Mouse (Mus musculus) MEL (cell line): ENCODE results near the gene Als2. TPM values are rescaled to one million over a fixed set of nuclear protein-coding genes. Genes with fewer than 3 reads are reported as not detected.

Experiments used
- DNase-seq: peaks from one replicate; pipeline ENCODE4 v3.0.0; 2011; ENCODE audit warnings: low read depth, low spot score
- H3K27ac ChIP-seq: 2 replicates; pipeline ENCODE4 v1.5.1; 2012; ENCODE audit warnings: low read depth, mild to moderate bottlenecking, control low read depth, low read length, moderate library complexity; ENCODE audit not compliant: control insufficient read depth
- H3K27me3 ChIP-seq, 2 experiments: fragments of 150-350 bp in 1 of 2; sonication (generic) in 1 of 2; 2 replicates each; pipeline ENCODE4 v1.6.1; 2012; ENCODE audit warnings: low read length in 2 of 2, mild to moderate bottlenecking in 2 of 2, improper control_type of control experiment in 1 of 2, moderate library complexity in 1 of 2; ENCODE audit not compliant: insufficient read depth in 2 of 2, control insufficient read depth in 1 of 2
- H3K36me3 ChIP-seq, 2 experiments: 2 replicates each; pipeline ENCODE4 v1.6.1; 2012 to 2014; ENCODE audit warnings: low read length in 2 of 2, improper control_type of control experiment in 1 of 2, inconsistent platforms in 1 of 2, mild to moderate bottlenecking in 1 of 2; ENCODE audit not compliant: insufficient read depth in 2 of 2, control insufficient read depth in 1 of 2
- H3K4me1 ChIP-seq, 2 experiments: fragments of 150-350 bp in 1 of 2; sonication (generic) in 1 of 2; 2 replicates each; pipeline ENCODE4 v1.6.1; 2012; ENCODE audit warnings: low read length in 2 of 2, improper control_type of control experiment in 1 of 2, mild to moderate bottlenecking in 1 of 2; ENCODE audit not compliant: insufficient read depth in 2 of 2, control insufficient read depth in 1 of 2
- H3K4me3 ChIP-seq, 2 experiments: fragments of 150-350 bp in 1 of 2; sonication (generic) in 1 of 2; 2 replicates each; pipeline ENCODE4 v1.5.1; 2012; ENCODE audit warnings: low read depth in 2 of 2, low read length in 2 of 2, mild to moderate bottlenecking in 2 of 2, moderate library complexity in 2 of 2, control low read depth in 1 of 2, improper control_type of control experiment in 1 of 2; ENCODE audit not compliant: control insufficient read depth in 1 of 2, insufficient read depth in 1 of 2
- H3K79me2 ChIP-seq: 2 replicates; pipeline ENCODE4 v1.6.1; 2012; ENCODE audit warnings: mild to moderate bottlenecking, low read length, moderate library complexity; ENCODE audit not compliant: control insufficient read depth, poor library complexity, insufficient read depth
- H3K9ac ChIP-seq: 2 replicates; pipeline ENCODE4 v1.6.1; 2012; ENCODE audit warnings: low read depth, mild to moderate bottlenecking, control low read depth, low read length, moderate library complexity; ENCODE audit not compliant: control insufficient read depth, poor library complexity, severe bottlenecking
- H3K9me3 ChIP-seq: fragments of 150-350 bp; sonication (generic); replicated peaks from 2 replicates; pipeline ENCODE4 v1.6.1; 2012; ENCODE audit warnings: mild to moderate bottlenecking, low read length, improper control_type of control experiment, moderate library complexity; ENCODE audit not compliant: insufficient read depth
- BHLHE40 ChIP-seq: IDR thresholded peaks from 2 replicates; pipeline ENCODE4 v1.6.1; 2012; ENCODE audit warnings: low read depth, mild to moderate bottlenecking, inconsistent platforms, low read length, improper control_type of control experiment, borderline replicate concordance
- CHD1 ChIP-seq: IDR thresholded peaks from 2 replicates; pipeline ENCODE4 v1.6.1; 2012; ENCODE audit warnings: low read depth, mild to moderate bottlenecking, inconsistent platforms, low read length, improper control_type of control experiment
- CTCF ChIP-seq, 3 experiments: IDR thresholded peaks in 2 of 3; conservative IDR thresholded peaks in 1 of 3; 2 replicates each; pipeline ENCODE4 v1.5.1; 2011 to 2012; ENCODE audit warnings: low read length in 3 of 3, low read depth in 2 of 3, mild to moderate bottlenecking in 2 of 3, improper control_type of control experiment in 1 of 3, inconsistent platforms in 1 of 3, mixed read lengths in 1 of 3, moderate library complexity in 1 of 3; ENCODE audit not compliant: control insufficient read depth in 1 of 3, insufficient read depth in 1 of 3, poor library complexity in 1 of 3, severe bottlenecking in 1 of 3
- E2F4 ChIP-seq: IDR thresholded peaks from 2 replicates; pipeline ENCODE4 v1.6.1; 2011; ENCODE audit warnings: low read depth, low read length, improper control_type of control experiment, borderline replicate concordance
- ELF1 ChIP-seq: IDR thresholded peaks from 2 replicates; pipeline ENCODE4 v1.6.1; 2014; ENCODE audit warnings: low read depth, mild to moderate bottlenecking, inconsistent platforms, low read length, improper control_type of control experiment, moderate library complexity
- EP300 ChIP-seq, 2 experiments: IDR thresholded peaks; 2 replicates each; pipeline ENCODE4 v1.6.1; 2011; ENCODE audit warnings: improper control_type of control experiment in 2 of 2, low read length in 2 of 2, low read depth in 1 of 2, mild to moderate bottlenecking in 1 of 2
- GABPA ChIP-seq: IDR thresholded peaks from 2 replicates; pipeline ENCODE4 v1.6.1; 2012; ENCODE audit warnings: low read depth, mild to moderate bottlenecking, inconsistent platforms, low read length, improper control_type of control experiment, moderate library complexity
- HCFC1 ChIP-seq: IDR thresholded peaks from 2 replicates; pipeline ENCODE4 v1.6.1; 2012; ENCODE audit warnings: low read depth, mild to moderate bottlenecking, inconsistent platforms, low read length, improper control_type of control experiment, moderate library complexity
- JUND ChIP-seq: IDR thresholded peaks from 2 replicates; pipeline ENCODE4 v1.6.1; 2011; ENCODE audit warnings: low read depth, mild to moderate bottlenecking, improper control_type of control experiment, low read length
- MAX ChIP-seq: IDR thresholded peaks from 2 replicates; pipeline ENCODE4 v1.6.1; 2011; ENCODE audit warnings: low read length, improper control_type of control experiment
- MAZ ChIP-seq: IDR thresholded peaks from 2 replicates; pipeline ENCODE4 v1.6.1; 2012; ENCODE audit warnings: low read depth, mild to moderate bottlenecking, inconsistent platforms, low read length, improper control_type of control experiment
- MXI1 ChIP-seq: IDR thresholded peaks from 2 replicates; pipeline ENCODE4 v1.6.1; 2011; ENCODE audit warnings: mild to moderate bottlenecking, low read depth, low read length, improper control_type of control experiment
- MYB ChIP-seq: IDR thresholded peaks from 2 replicates; pipeline ENCODE4 v1.6.1; 2011; ENCODE audit warnings: mild to moderate bottlenecking, low read depth, low read length, improper control_type of control experiment
- MYC ChIP-seq: IDR thresholded peaks from 2 replicates; pipeline ENCODE4 v1.6.1; 2011; ENCODE audit warnings: low read depth, mild to moderate bottlenecking, low read length, improper control_type of control experiment, moderate library complexity
- NRF1 ChIP-seq: IDR thresholded peaks from 2 replicates; pipeline ENCODE4 v1.6.1; 2014; ENCODE audit warnings: low read depth, mild to moderate bottlenecking, inconsistent platforms, low read length, improper control_type of control experiment, moderate library complexity; ENCODE audit not compliant: poor library complexity, insufficient read depth, severe bottlenecking
- POLR2AphosphoS5 ChIP-seq: IDR thresholded peaks from 2 replicates; pipeline ENCODE4 v1.6.1; 2012; ENCODE audit warnings: low read depth, borderline replicate concordance, mild to moderate bottlenecking, inconsistent platforms, low read length, moderate library complexity, mixed read lengths
- RAD21 ChIP-seq: IDR thresholded peaks from 2 replicates; pipeline ENCODE4 v1.6.1; 2011; ENCODE audit warnings: mild to moderate bottlenecking, low read depth, low read length, improper control_type of control experiment
- RCOR1 ChIP-seq: IDR thresholded peaks from 2 replicates; pipeline ENCODE4 v1.6.1; 2012; ENCODE audit warnings: low read depth, mild to moderate bottlenecking, inconsistent platforms, low read length, improper control_type of control experiment
- SIN3A ChIP-seq: IDR thresholded peaks from 2 replicates; pipeline ENCODE4 v1.6.1; 2012; ENCODE audit warnings: low read length, improper control_type of control experiment, inconsistent platforms
- SMC3 ChIP-seq: IDR thresholded peaks from 2 replicates; pipeline ENCODE4 v1.6.1; 2011; ENCODE audit warnings: low read depth, low read length, improper control_type of control experiment
- TAL1 ChIP-seq: IDR thresholded peaks from 2 replicates; pipeline ENCODE4 v1.6.1; 2012; ENCODE audit warnings: mild to moderate bottlenecking, inconsistent platforms, low read length, moderate library complexity, mixed read lengths
- UBTF ChIP-seq: IDR thresholded peaks from 2 replicates; pipeline ENCODE4 v1.6.1; 2012; ENCODE audit warnings: low read depth, mild to moderate bottlenecking, inconsistent platforms, low read length, improper control_type of control experiment, moderate library complexity, borderline replicate concordance; ENCODE audit not compliant: insufficient read depth
- ZC3H11A ChIP-seq: IDR thresholded peaks from 2 replicates; pipeline ENCODE4 v1.6.1; 2012; ENCODE audit warnings: low read depth, mild to moderate bottlenecking, inconsistent platforms, low read length, improper control_type of control experiment
- ZMIZ1 ChIP-seq: IDR thresholded peaks from 2 replicates; pipeline ENCODE4 v1.6.1; 2012; ENCODE audit warnings: low read depth, mild to moderate bottlenecking, inconsistent platforms, low read length, improper control_type of control experiment, moderate library complexity
- ZNF384 ChIP-seq: IDR thresholded peaks from 2 replicates; pipeline ENCODE4 v1.6.1; 2012; ENCODE audit warnings: low read depth, mild to moderate bottlenecking, inconsistent platforms, low read length, improper control_type of control experiment
- polyA plus RNA-seq, 2 experiments: library from polyadenylated mRNA; stranded (reverse) in 1 of 2; unstranded in 1 of 2; fragments of >175 nt in 1 of 2; fragments of >200 nt in 1 of 2; gene quantifications; 2 replicates each; pipeline versions ENCODE4 v1.2.1 to v1.2.4; 2012; ENCODE audit warnings: low replicate concordance in 2 of 2, low read depth in 1 of 2; ENCODE audit not compliant: insufficient read length in 2 of 2, insufficient read depth in 1 of 2, missing spikeins in 1 of 2
- total RNA-seq: library from RNA; depleted of rRNA; stranded (reverse); fragments of 300-350 nt; gene quantifications from 2 replicates; pipeline ENCODE4 v1.2.3, GENCODE M21; 2012

Als2 gene
- total and polyA plus RNA-seq, 3 experiments: 7.4 to 8.5 TPM; not detected in 1

DNA sequence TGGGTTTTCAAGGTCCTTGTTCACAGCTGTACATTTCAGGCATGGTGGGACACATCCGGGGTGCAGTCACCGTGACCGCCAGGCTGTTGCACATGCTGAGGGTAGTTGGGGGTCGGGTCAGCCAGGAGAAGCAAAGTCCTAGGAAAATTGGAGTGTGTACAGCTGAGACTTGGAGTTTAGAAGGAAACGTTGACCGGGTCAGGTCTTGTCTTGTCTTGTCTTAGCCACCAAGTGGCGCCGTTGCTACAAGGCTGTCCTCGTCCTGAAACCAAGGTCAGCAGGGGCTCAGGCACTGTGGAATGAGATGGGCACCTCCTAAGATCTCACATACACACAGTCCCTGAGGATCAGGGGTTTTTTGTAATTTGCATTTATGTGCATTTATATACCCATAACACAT is 10.6 kb upstream of the Als2 start:
- no peaks in the 10 kb centered on the region for H3K79me2 ChIP-seq
- H3K4me3 ChIP-seq: no peak overlapping the region
- H3K27ac ChIP-seq: no peak overlapping the region
- H3K36me3 ChIP-seq: no peaks in the 10 kb centered on the region
- H3K4me1 ChIP-seq: no peaks in the 10 kb centered on the region
- TF ChIP-seq ZNF384 (no peak), MXI1 (no peak), ZC3H11A (peak; percentile 60), POLR2AphosphoS5 (no peak), RCOR1 (no peak), RAD21 (peak; percentile 81), GABPA (no peak), TAL1 (no peak), HCFC1 (no peak), NRF1 (no peak), CTCF (IDR thresholded peaks at IDR 0.05 in 2 of 3, conservative IDR thresholded peaks at IDR 0.05 in 1 of 3; ENCODE audit: control insufficient read depth in 1 of 3, insufficient read depth in 1 of 3, low read depth in 2 of 3, low read length in 3 of 3, poor library complexity in 1 of 3, severe bottlenecking in 1 of 3) (peak; percentile 63 to 86 (median 84)), CHD1 (no peak), EP300 (IDR thresholded peaks at IDR 0.05; ENCODE audit: low read depth in 1 of 2, low read length in 2 of 2) (no peak), ZMIZ1 (no peak), SIN3A (no peak), ELF1 (no peak), BHLHE40 (no peak), SMC3 (peak; percentile 82), UBTF (no peak), MAX (no peak), MYC (no peak), MYB (no peak), E2F4 (no peak), MAZ (no peak), JUND (no peak)
- no peaks in the 10 kb centered on the region; a peak in 2 of 4 replicates for H3K27me3 ChIP-seq
- H3K9ac ChIP-seq: no peak overlapping the region
- no peaks in the 10 kb centered on the region for H3K9me3 ChIP-seq
- peak; percentile 59 for DNase-seq
